Mouse (Mus musculus) right cerebral cortex, adult 2 months (tissue): Measurements from ENCODE around the gene Slc41a2.

Experiments used
- DNase-seq, 2 experiments: peaks; one replicate each; pipeline ENCODE4 v3.0.0; 2021 to 2022; ENCODE audit warnings: low spot score in 2 of 2

Slc41a2 gene

DNA sequence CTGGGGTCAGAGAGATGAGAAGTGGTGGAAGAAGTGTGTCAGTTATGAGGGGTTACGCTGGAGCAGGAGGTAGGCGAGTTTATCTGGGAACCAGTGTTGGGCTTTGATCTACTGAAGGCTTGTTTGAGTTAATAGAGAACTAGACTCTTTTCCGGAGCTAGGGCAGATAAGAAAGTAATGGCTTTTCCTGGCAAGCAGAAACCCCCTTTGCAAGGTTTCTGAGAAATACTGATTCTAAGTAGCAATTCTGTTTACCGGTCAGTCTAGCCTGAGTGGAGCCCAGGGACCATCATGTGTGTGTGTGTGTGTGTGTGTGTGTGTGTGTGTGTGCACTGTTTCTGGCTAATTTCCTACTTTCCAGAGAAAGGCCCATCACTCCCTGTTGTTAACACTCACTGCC lies 109.1 kb downstream of the Slc41a2 start:
- no peak for DNase-seq

DNA sequence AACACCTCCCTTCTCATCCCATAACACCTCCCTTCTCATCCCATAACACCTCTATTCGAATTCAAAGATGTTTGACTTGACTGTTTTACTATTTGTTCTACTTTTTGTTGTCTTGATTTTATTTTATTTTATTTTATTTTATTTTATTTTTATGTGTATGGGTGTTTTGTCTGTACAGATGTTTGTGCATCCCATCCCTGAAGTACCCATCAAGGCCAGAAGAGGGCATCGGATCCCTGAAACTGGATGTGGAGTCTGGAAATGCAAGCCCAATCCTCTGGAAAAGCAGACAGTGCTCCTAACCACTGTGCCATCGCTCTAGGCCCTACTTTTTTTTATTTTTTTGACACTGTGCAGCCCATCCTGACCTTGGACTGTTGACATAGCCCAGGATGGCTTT lies 112.7 kb downstream of the Slc41a2 start:
- DNase-seq = no peak

DNA sequence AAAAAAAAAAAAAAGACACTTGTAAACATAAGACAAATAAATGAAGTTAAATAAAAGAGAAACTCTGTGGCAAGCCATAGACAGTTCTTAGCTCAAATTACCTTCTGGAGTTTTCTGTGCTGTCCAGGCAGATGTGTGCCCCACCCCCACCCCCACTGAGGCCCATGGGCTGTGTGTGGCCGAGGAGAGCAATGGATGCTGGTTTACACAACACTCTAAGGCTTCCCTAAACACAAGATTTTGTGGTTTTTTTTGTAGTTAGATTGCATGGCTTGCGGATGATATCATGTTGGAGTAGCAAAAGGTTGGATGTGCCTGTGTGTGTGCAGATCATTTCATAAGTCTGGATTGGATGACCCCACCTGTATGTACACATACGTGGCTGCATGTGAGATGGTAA lies 116.8 kb downstream of the Slc41a2 start:
- no peak for DNase-seq

DNA sequence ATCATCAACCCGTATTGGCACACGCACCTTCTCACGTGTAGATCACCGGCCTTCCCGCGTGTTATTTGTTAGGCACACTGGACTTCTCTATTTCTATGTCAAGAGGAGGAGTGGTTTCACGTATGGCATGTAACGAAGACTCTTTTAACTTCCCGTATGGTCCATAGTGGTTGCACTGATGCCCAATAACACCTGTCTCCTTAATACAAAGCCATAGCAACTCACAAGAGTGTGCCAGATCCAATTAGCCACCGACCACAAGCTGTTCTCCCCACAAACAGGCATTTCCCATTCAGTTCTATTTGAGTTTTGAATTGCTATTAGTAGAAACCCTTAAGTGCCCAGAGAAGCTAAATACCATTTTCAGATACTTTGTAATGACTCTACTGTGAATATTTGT lies 117.5 kb downstream of the Slc41a2 start:
- DNase-seq = no peak

DNA sequence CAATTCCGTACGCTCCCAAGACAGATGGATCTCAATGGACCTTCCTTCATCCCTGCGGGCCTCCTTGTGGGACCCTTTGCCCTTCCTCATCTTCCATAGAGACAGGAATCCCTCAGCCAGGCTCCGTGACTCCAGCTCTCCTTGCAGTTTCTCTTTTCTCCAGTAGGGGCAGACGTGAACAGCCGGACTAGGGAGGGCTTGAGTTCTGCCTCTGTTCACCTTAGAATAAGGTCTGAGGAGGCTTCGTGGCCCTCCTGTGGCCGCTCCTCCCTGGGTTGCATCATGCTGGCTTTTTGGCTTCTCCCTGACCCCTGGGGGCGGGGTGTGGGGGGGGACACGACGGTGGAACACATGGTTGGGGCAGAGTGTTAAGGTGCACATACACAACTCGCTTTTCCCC lies 118.0 kb downstream of the Slc41a2 start:
- peak; percentile 75 to 77 for DNase-seq

DNA sequence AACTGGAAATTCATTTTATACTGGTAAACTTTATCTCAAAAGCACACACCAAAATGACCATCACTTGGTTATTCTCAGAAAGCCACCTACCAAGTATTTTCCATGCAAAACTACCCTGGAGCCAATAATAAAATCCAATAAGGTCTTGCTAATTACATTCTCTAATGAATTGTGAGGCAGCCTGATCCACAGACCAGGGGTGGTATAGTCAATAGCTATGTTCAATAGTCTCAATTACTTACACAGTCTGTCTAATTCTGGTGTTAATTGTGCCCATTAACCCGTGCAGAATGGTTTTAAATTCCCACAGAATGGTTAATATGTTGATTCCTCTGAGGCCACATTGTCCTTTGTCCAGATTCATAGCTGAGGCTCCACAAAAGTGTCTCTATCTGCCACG lies 118.9 kb downstream of the Slc41a2 start:
- no peak for DNase-seq

DNA sequence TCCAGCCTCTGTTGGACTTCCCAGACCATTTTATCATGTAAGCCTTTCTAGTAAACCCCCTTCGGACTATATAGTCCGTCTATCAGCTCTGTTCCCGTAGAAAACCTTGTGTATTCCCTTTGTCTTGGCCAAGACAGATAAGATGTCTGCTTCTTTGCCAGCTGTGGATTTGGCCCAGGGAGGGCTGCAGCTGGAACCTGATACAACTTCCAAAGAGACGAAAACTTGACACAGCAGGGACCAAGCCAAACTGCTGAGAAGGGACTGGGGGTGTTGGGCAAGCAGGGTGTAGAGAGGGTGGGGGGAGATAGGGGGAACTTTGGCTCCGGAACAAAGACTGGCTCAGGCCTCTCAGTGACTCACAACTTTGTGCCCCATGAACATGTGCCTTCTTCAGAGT lies 120.4 kb downstream of the Slc41a2 start:
- DNase-seq = no peak

DNA sequence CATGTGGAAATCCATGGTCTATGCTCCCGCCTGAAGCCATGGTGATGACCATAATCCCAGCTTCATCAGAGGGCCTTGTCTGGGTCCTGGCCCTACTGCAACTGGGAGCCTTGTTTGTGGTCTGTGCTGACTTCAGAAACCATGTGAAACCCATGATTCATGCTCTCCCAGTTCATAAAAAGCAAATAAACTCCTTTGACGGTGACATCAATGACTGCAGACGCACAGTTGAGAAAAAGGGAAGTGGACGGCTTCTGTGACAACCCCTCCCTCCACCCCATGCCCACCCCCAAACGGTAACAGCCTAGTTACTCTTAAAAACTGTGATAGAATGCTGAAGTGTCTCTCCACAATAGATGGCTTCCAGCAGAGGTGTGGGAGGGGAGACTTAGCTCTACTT lies 122.1 kb downstream of the Slc41a2 start:
- no peak for DNase-seq

DNA sequence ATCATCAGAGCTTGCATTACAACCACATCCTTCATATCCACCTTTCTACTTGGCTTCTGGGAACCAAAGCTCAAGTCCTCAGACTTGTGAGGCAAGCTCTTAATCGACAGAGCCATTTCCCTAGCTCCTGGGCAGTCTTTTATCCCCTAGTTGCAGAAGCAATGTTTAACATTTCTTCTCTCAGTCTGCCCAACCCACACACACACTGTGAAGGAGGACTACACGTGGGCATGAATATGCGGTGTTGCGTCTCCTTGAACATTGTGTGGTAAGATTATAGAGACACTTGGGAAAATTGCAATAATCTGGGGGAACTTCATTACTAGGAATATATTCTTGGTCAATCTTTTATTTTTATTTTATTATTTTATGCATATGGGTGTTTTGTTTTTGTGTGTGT lies 125.1 kb downstream of the Slc41a2 start:
- DNase-seq = peak; percentile 26 to 31

DNA sequence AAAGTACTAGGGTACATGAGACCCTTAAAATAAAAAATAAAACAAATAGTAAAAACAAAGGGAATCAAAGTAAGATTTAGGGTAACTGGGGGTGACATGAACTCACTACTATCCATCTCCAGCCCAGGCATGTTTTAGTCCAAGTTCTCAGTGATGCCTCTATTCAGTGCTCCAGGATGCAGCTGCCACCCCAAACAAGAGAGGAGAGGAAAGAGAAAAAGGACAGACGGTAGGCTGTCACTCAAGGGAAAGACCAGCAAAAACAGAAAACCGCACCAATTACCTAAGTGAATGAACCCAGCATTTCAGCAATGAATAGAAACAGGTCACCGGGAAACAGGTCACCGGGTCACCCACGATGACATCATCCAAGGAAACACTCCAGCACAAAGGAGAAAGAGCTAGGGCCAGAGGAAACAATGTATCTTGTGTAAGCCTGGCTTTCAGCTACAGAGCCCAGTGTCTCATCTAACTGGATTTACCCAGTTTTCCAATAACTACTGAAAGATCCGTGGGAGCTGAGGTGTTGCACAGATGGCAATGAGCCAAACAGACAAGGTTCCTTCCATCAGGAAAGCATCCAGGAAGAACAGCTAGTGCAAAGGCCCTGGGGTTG lies 126.6 kb downstream of the Slc41a2 start:
- no peak for DNase-seq

DNA sequence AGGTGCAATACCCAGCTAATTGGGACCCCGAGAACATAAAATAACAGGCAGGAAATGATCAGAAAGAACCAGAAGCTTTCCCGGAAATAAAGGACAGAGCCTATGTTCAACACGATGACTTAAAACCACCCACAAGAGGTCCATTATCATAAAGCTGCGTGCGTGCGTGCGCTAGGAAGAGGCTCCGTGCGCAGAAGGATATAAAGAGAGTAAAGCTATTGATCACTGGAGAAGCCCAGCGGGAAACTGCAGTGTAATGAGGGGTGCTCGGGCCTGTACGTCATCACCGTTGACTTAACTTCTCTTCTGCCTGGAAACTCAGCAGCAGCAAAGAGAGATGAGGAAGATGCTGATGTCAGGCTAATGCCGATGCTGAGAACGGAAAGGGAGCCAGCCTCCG lies 127.6 kb downstream of the Slc41a2 start:
- peak in 1 of 2 experiments; percentile 36 for DNase-seq

DNA sequence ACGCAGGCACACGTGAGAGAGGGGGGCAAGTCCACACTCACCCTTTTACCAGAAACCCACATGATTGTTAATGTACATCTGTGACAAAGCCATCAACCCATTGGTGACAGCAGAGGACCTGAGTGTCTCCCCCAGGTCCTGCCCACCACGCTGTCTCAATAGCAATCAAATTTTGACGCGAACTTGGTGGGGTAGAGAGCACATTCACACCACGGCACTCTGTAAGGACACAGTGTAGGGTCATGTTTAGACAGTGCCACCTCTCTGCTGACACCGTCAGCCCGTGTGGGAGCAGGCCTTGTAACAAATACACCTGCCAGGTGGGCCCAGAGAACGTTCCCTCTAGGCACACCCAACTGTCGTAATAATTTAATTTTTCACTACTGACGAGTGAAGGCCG lies 128.3 kb downstream of the Slc41a2 start:
- no peak for DNase-seq

DNA sequence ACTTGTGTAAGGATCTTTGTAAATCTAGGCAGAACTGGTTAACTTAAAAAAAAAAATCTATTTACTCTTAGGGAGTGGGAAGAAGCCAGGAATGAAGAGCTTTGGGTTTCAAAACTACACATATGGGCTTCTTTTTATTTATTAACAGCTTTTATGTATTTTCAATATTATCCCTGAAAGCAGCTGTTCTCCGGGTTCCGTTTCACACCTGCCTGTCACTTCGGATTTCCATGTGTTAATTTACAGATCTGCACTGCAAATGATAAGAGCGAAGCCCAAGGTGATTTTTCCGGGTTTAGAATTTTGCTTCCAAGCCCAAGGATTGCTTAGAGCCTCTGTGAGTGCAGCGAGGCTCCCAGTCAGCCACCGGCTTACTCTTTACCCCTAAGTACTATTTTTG lies 129.2 kb downstream of the Slc41a2 start:
- no peak for DNase-seq

DNA sequence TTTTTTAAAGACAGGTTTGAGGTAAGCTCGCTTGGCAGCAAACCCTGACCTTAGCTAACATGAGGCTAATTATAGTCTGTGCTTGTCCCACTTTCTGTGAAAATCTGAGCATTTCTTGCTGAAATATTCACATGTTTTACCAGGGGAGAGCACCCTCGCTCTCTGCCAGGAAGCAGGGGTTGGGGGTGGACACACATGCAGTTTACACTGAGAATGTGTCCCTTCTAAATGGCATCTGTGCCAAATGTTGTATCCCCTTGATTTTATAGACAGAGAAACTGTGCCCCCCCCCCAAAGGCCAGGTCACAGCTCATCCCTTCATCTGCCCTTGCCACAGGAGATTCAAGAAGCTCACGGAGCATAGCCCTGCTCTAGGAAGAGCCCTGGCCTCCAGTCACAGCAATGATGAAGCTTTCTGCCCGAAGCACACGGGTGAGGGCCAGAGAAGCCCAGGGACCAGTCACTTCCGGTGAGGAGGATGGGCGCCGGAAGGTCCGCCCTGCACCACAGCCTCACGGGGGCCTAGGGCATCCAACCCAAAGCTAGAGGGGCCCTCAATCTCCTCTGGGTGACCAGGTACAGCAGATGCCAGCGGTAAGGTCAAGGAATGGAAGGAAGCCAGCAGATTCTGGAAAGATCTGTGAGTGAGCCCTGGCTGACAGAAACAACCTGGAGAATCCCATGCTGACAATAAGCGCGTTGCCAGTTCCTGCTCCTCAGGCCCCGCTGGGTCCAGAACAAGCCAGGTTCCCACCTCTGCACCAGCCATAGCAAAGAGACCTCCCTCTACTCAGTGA lies 134.6 kb downstream of the Slc41a2 start:
- DNase-seq = no peak

DNA sequence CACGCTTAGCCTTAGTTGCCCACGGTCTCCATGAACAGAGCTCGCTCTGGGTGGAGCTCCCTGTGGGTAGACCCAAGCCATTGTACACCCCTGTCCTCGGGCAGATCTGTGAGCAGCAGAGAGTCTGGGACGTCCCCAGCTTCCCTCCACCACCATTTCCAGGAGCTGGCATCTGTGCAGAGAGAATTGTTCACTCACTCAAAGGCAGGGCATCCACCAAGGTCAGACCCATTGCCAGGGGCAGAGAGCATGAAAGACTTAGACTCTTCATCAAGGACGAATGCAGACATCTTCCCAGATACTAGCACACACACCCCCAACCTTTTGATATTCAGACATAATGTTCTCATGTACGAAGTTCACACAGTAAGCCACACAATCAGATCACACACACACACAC lies 136.2 kb downstream of the Slc41a2 start:
- no peak for DNase-seq

DNA sequence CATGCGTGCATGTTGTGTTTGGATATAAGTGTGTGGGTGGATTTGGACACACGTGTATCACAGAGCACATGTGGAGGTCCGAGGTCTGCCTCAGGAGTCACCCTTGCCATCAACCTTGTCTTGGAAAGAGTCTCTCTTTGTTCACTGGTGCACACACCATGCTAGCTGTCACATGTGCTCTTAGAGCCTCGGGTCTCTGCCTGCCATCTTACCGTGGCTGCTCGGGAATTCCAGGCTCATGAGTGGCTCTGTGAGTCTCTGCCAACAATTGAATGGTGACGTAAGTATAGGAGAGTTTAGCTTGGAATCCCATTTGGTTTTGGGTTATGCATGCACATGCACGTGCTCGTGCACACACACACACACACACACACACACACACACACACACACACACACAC lies 138.4 kb downstream of the Slc41a2 start:
- DNase-seq = no peak

DNA sequence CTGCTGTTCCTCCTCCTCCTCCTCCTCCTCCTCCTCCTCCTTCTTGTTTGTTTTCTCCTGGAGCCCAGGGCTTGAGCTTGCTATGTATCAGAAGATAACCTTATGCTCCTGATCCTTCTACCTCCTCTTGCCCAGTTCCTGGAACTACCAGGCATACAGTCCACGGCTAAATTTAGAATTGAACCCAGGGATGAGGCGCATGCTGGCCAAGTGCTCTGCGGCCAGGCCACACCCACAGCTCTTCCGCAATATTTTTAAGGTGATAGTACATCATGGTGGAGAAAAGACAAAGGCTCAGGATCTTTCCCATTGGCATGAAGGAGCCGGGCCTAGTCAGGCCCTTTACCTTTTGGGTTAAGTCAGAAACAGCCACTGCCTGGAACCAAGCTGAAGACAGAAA lies 139.0 kb downstream of the Slc41a2 start:
- DNase-seq = no peak

DNA sequence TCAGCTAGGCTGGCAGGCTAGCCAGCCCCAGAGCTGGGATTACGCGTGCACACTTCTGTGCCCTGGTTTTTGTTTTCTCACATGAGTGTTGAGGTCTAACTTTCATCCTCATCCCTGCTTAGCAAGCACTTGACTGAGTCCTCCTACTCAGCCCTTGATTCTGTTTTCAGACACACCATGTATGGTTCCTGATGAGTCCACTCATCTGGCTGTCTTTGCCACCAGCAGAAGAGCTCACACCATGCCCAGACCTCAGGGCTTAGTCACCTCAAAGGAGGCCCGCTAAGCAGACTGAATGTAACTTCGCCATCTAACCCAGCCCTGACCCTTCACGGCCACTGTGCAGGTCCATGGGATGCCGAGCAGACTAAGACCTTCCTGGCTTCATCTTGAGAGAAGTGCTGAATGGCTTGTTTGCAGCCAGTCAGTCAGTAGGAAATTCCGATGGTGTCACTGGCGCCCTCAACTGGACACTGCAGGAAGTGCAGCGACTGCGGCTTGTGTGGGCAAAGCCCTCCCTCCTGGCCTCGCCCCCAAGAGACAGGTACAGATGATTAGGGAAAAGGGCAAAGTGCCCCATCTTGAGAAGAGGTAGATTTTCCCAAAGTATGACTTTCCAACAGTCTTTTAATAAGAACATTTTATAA lies 139.9 kb downstream of the Slc41a2 start:
- peak; percentile 83 to 88 for DNase-seq

DNA sequence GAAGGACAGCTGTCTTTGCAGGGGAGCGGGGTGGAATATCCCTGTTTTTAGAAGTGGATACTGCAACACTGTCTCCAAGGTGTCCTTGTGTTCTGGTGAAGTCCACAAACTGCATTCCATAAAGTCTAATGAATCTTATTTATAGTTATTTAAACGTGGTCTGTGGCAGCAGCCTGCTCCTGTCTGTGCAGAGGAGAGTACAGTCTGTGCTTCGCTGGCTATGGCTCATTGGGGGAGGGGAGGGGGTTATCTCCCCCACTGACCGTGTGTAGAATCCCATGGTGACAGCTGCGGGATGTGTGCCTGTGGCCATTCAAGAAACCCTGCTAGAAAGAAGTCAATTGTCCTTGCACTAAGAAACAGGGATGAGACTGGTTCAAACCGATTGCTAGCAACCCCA lies 145.7 kb downstream of the Slc41a2 start:
- DNase-seq = no peak

DNA sequence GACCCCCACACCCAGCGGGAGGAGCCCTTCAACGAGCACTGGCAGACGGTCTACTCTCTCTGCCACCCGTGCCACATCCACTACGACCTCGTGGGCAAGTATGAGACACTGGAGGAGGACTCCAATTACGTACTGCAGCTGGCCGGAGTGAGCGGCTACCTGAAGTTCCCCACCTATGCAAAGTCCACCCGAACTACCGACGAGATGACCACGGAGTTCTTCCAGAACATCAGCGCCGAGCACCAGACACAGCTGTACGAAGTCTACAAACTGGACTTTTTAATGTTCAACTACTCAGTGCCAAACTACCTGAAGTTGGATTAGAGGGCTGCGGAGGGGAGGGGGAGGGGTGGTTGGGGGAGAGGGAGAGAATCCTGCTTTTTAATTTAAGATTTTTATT lies 146.2 kb downstream of the Slc41a2 start:
- DNase-seq = no peak

DNA sequence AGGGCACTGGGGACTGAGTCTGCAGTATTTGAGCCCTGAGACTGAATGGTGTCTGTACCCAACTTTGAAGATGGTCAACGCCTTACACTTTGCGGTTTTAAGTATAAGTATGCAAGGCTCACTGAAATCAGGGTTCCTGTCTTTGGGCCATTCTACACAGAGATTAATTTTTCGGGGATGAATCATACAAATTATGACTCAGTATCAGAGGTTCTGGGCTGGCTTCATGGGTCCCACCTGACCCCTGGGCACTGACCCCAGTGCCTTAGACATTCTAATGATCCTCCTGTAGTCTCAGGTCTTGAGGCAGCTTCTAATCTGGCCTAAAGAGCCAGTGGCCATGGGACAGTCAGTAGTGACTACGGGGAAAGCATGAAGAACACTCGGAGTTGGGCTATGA lies 148.6 kb downstream of the Slc41a2 start:
- DNase-seq = no peak

DNA sequence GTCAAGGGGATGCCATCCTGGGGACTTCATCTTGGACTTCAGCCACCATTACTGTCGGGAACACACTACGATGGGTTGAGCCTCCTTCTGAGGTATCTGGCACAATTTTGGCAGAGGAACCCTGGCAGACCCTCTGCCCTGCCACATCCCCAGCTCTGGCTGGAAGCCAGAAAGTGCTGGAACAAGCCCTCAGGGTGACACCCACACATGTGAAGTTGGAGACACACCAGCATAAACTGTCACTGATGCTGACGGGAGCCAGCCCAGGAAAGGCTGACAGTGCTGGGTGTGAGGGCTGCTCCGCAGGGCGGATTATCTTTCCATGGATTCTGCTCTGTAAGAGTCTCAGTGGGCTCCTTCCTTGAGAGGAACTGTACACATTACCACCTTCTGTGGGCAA lies 150.7 kb downstream of the Slc41a2 start:
- DNase-seq = peak in 1 of 2 experiments; percentile 14

DNA sequence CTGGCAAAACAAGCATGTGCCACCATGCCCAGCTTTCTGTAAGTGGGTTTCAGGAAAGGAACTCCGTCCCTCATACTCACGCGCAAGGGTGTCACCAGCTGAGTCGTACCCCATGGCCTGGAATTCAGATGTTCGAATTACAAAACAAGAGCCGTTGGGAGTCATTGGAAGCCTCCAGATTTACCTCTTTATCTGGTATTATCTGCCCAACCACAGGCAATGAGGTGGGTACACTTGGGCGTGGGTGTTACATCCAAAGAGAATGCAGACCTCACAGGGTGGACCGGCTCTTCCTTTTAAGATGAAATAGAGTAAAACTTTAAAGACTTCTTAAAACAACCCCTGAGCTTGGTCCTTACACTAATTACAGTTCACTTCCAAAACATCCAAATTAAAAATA lies 151.5 kb downstream of the Slc41a2 start:
- no peak for DNase-seq
